ENCODE assay signal across 8 mouse cellular contexts in genomic region chr16:90995023-90995422, GRCm38 (mm10). TPM values are rescaled to one million over a fixed set of nuclear protein-coding genes. Genes with fewer than 3 reads are reported as not detected.
DNase-seq lines count a peak whose midpoint lies in the region; ATAC-seq lines count a peak whose summit lies in the region.
"Had no signal": no experiment of that assay in that cellular context is flagged by ENCODE, and none has a peak within 500 bp of the region (broad histone marks: within the 10 kb centered on the region; RNA-seq: fewer than 3 reads in every experiment).

No protein-coding gene starts in this region.

- H3K4me3 ChIP-seq in heart, embryonic 10.5 days, result no peak overlapping the region
- H3K4me3 ChIP-seq in liver, embryonic 15.5 days (replicated peaks), result no peak overlapping the region; the same call in 1 of the 2 replicates
- H3K4me3 ChIP-seq in hindbrain, embryonic 13.5 days, result no peak overlapping the region
- H3K4me3 ChIP-seq: hindbrain, embryonic 15.5 days had no signal

- peak overlapping the region; percentile 31 for H3K9ac ChIP-seq in liver, embryonic 15.5 days
- no peak overlapping the region for H3K9ac ChIP-seq in hindbrain, embryonic 13.5 days
- H3K9ac ChIP-seq: hindbrain, embryonic 15.5 days had no signal

- DNase-seq in 3T3-L1 (ENCODE audit: low read depth, low spot score), result peak; percentile 89
- DNase-seq in CD4-positive helper T cell, adult 2 months (ENCODE audit: low read depth, low spot score), result peak; percentile 9
- no peak for DNase-seq in heart, embryonic 10.5 days (ENCODE audit: low spot score)
- DNase-seq in cerebellum, postnatal 4 days (ENCODE audit: low spot score in 2 of 2), result no peak
- DNase-seq in c-Kit-positive CD71-positive TER-119-positive erythroid progenitor cells, embryonic 14.5 days (ENCODE audit: low spot score), result no peak

- H3K4me1 ChIP-seq in heart, embryonic 10.5 days, result peaks cover 31% of the 10 kb centered on the region
- H3K4me1 ChIP-seq in liver, embryonic 15.5 days (replicated peaks), result peaks cover 32% of the 10 kb centered on the region
- H3K4me1 ChIP-seq in hindbrain, embryonic 13.5 days (replicated peaks), result peaks cover 7% of the 10 kb centered on the region

- H3K9me3 ChIP-seq in heart, embryonic 10.5 days, result no peaks in the 10 kb centered on the region
- H3K9me3 ChIP-seq in liver, embryonic 15.5 days (replicated peaks), result no peaks in the 10 kb centered on the region
- no peaks in the 10 kb centered on the region for H3K9me3 ChIP-seq in hindbrain, embryonic 13.5 days
- H3K9me3 ChIP-seq: hindbrain, embryonic 15.5 days had no signal

- no peaks in the 10 kb centered on the region for H3K27me3 ChIP-seq in heart, embryonic 10.5 days (ENCODE audit: insufficient read depth, poor library complexity, severe bottlenecking)
- no peaks in the 10 kb centered on the region for H3K27me3 ChIP-seq in liver, embryonic 15.5 days
- H3K27me3 ChIP-seq in hindbrain, embryonic 13.5 days, result no peaks in the 10 kb centered on the region
- H3K27me3 ChIP-seq: hindbrain, embryonic 15.5 days had no signal

- peak overlapping the region; percentile 37 for H3K27ac ChIP-seq in heart, embryonic 10.5 days
- H3K27ac ChIP-seq in liver, embryonic 15.5 days (replicated peaks), result peak overlapping the region; percentile 64
- H3K27ac ChIP-seq in hindbrain, embryonic 13.5 days, result no peak overlapping the region
- H3K27ac ChIP-seq: hindbrain, embryonic 15.5 days had no signal

- peak overlapping the region; percentile 50 for H3K4me2 ChIP-seq in liver, embryonic 15.5 days
- no peak overlapping the region for H3K4me2 ChIP-seq in hindbrain, embryonic 13.5 days
- H3K4me2 ChIP-seq: hindbrain, embryonic 15.5 days had no signal

- 15% methylated on average over 4 of the region's 4 CpGs for WGBS in heart, embryonic 10.5 days
- WGBS in liver, embryonic 15.5 days (ENCODE audit: insufficient replicate concordance), result 7% methylated on average over 4 of the region's 4 CpGs
- 84% methylated on average over 4 of the region's 4 CpGs for WGBS in hindbrain, embryonic 13.5 days

- ATAC-seq in liver, embryonic 15.5 days (ENCODE audit: insufficient read depth), result peak; percentile 51; the same call in 1 of the 2 replicates
- ATAC-seq in hindbrain, embryonic 13.5 days (ENCODE audit: low FRiP score), result no peak

- peaks cover 16% of the 10 kb centered on the region for H3K36me3 ChIP-seq in heart, embryonic 10.5 days
- H3K36me3 ChIP-seq in liver, embryonic 15.5 days (replicated peaks), result peaks cover 32% of the 10 kb centered on the region
- peaks cover 14% of the 10 kb centered on the region for H3K36me3 ChIP-seq in hindbrain, embryonic 13.5 days

RNA-seq across cellular contexts. Expression of gene Synj1, which starts 16.1 kb away (rescaled TPM):
- polyA plus RNA-seq in heart, embryonic 10.5 days (2016; fragmentation: Nextera tagmentation; extraction: Ambion mirVana), result 14.3 and 16.5 TPM in 2 replicates
- polyA plus RNA-seq in liver, embryonic 15.5 days (2015; fragmentation: Nextera tagmentation; extraction: Ambion mirVana), result 19.5 and 20.6 TPM in 2 replicates
- polyA plus RNA-seq in hindbrain, embryonic 13.5 days (2015; fragmentation: Nextera tagmentation; extraction: Ambion mirVana), result 40.5 and 41.4 TPM in 2 replicates

RNA-seq across cellular contexts. Expression of gene Paxbp1, which starts 49.3 kb away (rescaled TPM):
- 48.8 and 53.4 TPM in 2 replicates for polyA plus RNA-seq in heart, embryonic 10.5 days (2016; fragmentation: Nextera tagmentation; extraction: Ambion mirVana)
- 16.3 and 17.0 TPM in 2 replicates for polyA plus RNA-seq in liver, embryonic 15.5 days (2015; fragmentation: Nextera tagmentation; extraction: Ambion mirVana)
- 77.1 and 79.7 TPM in 2 replicates for polyA plus RNA-seq in hindbrain, embryonic 13.5 days (2015; fragmentation: Nextera tagmentation; extraction: Ambion mirVana)

Comparison
In these comparisons a context has a peak if more than half of its experiments do, and no peak if none do; other contexts are left out.
1. DNase-seq: peak in 3T3-L1 (single experiment) and CD4-positive helper T cell, adult 2 months (single experiment); none in heart, embryonic 10.5 days (single experiment), cerebellum, postnatal 4 days (0 of 2) and c-Kit-positive CD71-positive TER-119-positive erythroid progenitor cells, embryonic 14.5 days (single experiment).